Mouse (Mus musculus): ENCODE results near the gene Bsnd.

Gene Bsnd

GRCm38 (mm10) chr4:106480545-106480944 lies 11.5 kb downstream of the Bsnd start:
- no peak for DNase-seq

GRCm38 (mm10) chr4:106474241-106474640 lies 17.8 kb downstream of the Bsnd start:
- no peak for DNase-seq

DNA sequence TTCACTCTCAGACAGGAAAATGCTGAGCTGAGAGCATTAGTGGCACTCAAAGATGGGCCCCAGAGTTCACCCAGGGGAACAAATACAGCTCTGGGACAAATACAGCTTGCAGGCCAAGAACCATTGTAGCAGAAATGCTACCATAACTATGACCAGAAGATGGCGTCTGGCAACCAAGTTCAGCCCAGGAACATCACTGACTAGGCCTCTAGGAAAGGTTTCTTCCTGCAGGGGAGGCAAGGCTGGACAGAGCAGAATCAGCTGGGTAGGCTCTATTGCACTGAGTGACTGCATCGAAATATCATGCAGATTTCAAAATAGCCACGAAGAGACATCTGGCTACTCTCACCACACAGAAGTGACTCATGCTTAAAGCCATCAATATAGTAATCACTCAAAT lies 19.7 kb downstream of the Bsnd start:
- peak; percentile 63 for DNase-seq

GRCm38 (mm10) chr4:106470921-106471320 lies 21.2 kb downstream of the Bsnd start:
- DNase-seq: no peak

DNA sequence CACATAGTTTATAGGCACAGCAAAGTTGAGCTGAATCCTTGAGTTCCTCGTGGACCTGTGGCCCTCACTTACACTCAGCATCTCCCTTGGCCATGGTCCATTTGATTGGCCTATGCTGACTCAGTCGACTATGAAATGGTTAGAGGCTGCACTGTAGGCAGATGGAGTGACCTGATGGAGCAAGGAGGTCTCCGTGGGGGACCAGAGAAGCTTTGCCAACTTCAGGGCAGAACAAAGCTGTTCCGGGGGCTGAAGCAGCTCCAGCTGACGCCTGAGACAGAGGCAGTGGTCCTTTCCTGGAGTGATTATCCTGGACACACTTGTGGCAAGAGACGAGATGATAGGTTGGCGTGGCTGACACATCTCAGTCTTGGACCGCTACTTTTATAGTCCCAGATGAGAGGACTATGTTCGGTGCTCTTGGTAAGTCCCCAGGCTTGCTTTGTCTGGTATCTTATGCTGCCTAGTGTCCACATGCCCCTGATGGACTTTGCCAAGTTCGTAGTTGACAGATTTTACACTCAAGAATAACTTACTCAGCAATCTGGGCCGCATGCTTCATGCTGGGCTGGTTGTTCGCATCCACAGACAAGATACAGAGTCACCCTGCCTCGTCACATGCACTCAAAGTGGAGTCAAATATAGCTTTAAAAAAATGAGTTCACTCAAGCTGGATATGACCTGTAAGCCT lies 24.5 kb downstream of the Bsnd start:
- no peak for DNase-seq

DNA sequence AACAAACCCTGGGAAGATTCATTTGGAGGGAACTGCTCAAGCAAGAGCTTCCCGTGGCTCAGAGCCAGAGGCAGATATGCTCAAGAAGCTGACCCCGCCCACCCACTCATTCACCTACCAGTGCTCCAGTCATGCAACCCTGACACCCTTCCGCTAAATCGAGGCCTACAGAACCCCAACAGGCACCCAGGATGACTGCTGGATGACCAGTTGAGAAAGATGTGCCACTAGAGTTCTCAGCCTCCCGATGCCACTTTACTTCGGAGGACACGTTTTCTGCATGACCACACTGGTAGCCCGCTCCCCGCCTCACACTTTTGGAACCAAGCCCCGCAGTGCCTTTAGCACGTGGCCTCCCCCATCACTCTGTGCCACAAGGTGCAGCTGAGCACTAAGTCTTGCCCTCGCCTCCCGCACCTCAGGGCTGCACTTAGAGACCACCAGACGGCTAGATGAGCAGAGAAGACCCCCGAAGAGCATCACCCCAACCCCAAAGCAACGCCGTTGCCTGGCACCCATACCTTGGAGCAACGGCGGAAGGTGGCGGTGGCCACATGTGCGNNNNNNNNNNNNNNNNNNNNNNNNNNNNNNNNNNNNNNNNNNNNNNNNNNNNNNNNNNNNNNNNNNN lies 28.8 kb downstream of the Bsnd start:
- DNase-seq: no peak

- DNase-seq: no peak
These were observed 29.6 kb downstream of the Bsnd start for GRCm38 (mm10) chr4:106462524-106462923.

DNA sequence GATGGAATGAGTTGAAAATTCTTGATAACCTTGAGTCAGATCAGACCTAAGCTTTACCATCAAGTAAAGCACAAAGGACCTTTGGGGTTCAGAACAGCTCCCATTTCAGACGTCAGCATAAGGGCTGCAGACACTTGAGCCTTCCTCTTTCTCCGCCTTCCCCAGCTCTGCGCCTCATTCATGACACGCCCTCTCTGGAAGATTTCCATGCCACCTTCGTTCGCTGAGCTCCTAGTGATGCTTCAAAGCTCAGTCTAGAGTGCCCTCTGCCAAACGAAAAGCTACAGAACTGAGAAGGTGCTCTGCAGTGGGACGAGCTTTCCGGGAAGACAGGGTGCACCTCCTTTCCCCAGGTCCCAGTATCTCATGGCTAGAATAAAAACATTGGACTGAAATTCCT lies 30.1 kb downstream of the Bsnd start:
- no peak for DNase-seq

- no peak for DNase-seq
These were observed 37.5 kb downstream of the Bsnd start for GRCm38 (mm10) chr4:106454541-106454940.

DNA sequence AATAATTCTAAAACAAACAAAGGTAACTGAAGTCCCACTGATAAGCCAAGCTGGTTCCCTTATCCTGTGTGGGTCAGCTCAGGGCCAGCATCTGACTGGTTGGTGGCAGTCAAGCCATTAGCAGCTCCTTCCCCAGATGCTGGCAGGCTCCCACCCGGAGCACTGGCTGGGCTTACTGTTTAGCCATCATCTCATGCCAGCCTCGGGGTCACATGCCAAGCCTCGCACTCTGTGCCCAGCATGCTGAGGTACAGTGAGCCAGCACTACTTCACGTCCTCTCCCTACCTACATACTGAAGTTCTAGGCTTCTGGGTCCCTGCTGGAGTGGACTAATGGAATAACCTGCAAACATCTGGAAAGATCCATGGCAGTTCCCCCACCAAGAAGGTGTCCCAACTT lies 38.6 kb downstream of the Bsnd start:
- DNase-seq: no peak

- no peak for DNase-seq
These were observed 39.0 kb downstream of the Bsnd start for GRCm38 (mm10) chr4:106453108-106453507.

DNA sequence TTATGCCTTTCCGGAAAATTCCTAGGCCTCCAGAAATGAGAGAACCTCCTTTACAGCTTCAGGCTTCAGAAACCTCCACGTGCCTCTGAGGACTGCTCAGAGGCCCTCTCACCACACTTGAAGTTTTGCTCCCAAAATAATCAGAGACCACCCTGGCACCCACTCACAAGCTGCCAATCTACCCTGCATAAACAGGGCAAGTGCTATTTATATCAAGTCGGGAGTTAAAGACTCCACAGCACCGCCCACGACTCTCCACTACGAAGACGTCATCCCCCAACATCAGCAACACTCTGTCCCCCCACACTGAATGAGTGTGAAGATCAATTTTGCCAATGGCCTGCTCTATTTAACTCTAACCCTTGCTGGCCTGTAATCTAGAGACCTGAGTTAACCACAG lies 39.7 kb downstream of the Bsnd start:
- DNase-seq: no peak

DNA sequence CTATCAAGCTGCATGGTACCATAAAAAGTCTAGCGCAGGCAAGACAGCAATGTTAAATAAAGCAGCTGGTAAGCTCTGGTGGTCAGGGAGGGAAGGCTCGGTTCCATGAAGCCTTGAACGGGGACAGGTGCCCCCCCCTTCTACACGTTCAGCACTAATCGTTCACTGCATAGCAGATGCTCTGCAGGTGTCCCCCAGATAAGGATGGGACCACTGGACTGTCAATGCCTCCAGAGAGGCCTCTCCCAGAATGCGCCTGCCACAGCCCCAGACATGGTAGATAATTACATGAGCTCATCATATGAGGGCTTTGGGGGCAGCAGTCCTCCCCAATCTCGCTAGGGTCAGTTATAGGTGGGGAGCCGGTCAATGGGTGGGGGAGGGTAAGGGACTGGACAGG lies 42.8 kb downstream of the Bsnd start:
- DNase-seq: no peak

DNA sequence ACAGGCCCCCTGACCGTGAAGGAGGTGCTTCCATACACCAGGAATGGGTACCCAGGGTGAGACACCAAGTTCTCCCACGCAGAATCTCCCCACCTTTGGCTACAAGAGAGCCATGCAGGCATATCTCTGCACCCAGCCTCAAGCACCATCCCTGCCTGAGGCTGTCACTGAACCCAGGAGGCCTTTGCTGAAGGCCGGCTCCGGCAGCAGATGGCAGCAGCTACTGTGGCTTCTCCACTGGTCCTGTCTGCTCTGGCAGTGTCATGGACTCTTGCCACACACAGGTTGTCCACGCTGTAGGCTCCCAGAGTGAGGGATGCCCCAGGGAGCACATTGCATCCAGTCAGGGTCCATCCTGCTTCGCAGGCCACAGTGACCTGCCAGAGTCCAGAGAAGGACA lies 48.9 kb downstream of the Bsnd start:
- DNase-seq: no peak

DNA sequence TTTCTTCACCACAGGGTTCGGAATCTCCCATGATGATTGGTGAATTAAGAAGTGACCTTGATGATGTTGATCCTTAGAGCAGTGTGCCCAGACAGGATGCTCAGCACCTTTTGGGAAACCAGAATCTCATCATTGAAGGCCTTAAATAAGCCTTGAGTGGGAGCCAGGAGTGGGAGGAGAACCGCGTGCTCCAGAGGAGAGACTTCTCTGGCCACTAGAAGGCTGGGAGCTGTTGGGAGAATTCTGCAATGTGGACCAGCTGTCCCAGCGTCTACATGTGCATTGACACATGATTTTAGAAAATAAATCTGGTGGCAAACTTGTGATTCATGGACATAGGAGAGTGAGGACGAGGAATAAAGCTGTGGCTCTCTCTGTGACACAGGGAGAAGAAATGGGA lies 53.3 kb downstream of the Bsnd start:
- DNase-seq: no peak

GRCm38 (mm10) chr4:106437207-106437606 lies 54.9 kb downstream of the Bsnd start:
- DNase-seq: no peak

DNA sequence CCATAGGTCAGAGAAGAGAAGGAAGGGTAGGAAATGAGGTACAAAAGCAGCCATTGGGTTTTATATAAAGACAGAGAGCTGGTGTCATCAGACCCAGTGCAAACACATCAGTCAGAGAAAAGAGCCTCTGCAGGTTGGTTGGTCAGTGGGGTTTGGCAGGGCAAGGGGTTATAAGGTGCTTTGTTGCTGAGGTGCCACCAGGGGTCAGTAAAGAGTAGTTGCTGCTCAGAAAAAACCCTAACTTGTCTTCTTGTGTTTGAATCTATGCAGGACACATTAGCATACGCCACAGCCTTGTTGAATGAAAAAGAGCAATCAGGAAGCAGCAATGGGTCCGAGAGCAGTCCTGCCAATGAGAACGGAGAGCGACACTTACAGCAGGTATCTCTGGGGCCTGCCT lies 55.6 kb downstream of the Bsnd start:
- DNase-seq: no peak

- DNase-seq: no peak
These were observed 56.7 kb downstream of the Bsnd start for GRCm38 (mm10) chr4:106435426-106435825.
